25 mouse cellular contexts compared by ENCODE assay signal in the genomic region with DNA sequence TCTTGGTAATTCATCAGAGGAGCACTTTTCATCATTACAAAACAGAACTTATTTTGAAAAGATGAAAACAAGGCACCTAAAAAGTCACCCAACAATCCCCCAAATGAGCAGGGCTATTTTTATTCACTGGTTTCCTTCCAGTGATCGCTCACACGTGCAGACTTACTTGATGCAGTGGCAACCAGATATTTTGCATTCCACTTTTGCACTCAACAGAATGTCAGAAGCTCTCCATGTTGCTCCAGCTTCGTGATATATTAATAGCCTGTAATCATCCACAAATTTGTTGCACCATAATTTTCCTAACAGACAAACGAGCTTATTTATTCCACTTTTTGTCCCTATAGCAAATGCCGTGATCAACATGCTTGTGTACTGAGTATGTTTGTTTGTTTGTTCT. TPM values are rescaled to one million over a fixed set of nuclear protein-coding genes. Genes with fewer than 3 reads are reported as not detected.
"Had no signal": no experiment of that assay in that cellular context is flagged by ENCODE, and none has a peak within 500 bp of the region (broad histone marks: within the 10 kb centered on the region; RNA-seq: fewer than 3 reads in every experiment).

No protein-coding gene starts in this region.

- H3K9me3 ChIP-seq: limb, embryonic 10.5 days; limb, embryonic 13.5 days; liver, embryonic 12.5 days; liver, embryonic 15.5 days; lung, embryonic 15.5 days; midbrain, embryonic 10.5 days; midbrain, embryonic 13.5 days; neural tube, embryonic 13.5 days had no signal

- ATAC-seq: liver, embryonic 12.5 days; midbrain, embryonic 13.5 days; midbrain, embryonic 16.5 days had no signal

- H3K4me3 ChIP-seq: layer of hippocampus, adult 2 months; limb, embryonic 10.5 days; limb, embryonic 13.5 days; liver, embryonic 12.5 days; liver, embryonic 15.5 days; lung, embryonic 15.5 days; megakaryocyte, embryonic 14.5 days; midbrain, embryonic 10.5 days; midbrain, embryonic 13.5 days; myocyte; neural tube, embryonic 13.5 days had no signal

- H3K9ac ChIP-seq: limb, embryonic 13.5 days; liver, embryonic 12.5 days; liver, embryonic 15.5 days; lung, embryonic 15.5 days; midbrain, embryonic 13.5 days; neural tube, embryonic 13.5 days had no signal

- DNase-seq: kidney, postnatal 25 days; layer of hippocampus, adult 9-11 months; liver; lung, adult 18-20 months; lung, postnatal 10 days; lung, postnatal 36 days; retina, postnatal 1 day; right cerebral cortex, postnatal 25 days; spleen, adult 18-20 months; thymus, adult 2 months; thymus, postnatal 14 days; thymus, postnatal 4 days had no signal

- H3K4me1 ChIP-seq: limb, embryonic 13.5 days; liver, embryonic 12.5 days; liver, embryonic 15.5 days; lung, embryonic 15.5 days; midbrain, embryonic 10.5 days; midbrain, embryonic 13.5 days; neural tube, embryonic 13.5 days had no signal

- H3K36me3 ChIP-seq: limb, embryonic 10.5 days; limb, embryonic 13.5 days; liver, embryonic 12.5 days; liver, embryonic 15.5 days; lung, embryonic 15.5 days; midbrain, embryonic 10.5 days; midbrain, embryonic 13.5 days; neural tube, embryonic 13.5 days had no signal

- H3K27me3 ChIP-seq: liver, embryonic 15.5 days; lung, embryonic 15.5 days; midbrain, embryonic 13.5 days; neural tube, embryonic 13.5 days had no signal

- H3K4me2 ChIP-seq: limb, embryonic 13.5 days; liver, embryonic 12.5 days; liver, embryonic 15.5 days; lung, embryonic 15.5 days; midbrain, embryonic 13.5 days; neural tube, embryonic 13.5 days had no signal

- H3K27ac ChIP-seq: layer of hippocampus, adult 2 months; limb, embryonic 10.5 days; limb, embryonic 13.5 days; liver, embryonic 12.5 days; liver, embryonic 15.5 days; lung, embryonic 15.5 days; midbrain, embryonic 10.5 days; midbrain, embryonic 13.5 days; neural tube, embryonic 13.5 days; stomach, postnatal 0 days had no signal

RNA-seq across cellular contexts. Expression of gene Rnf130, which starts 8.6 kb away (rescaled TPM):
- polyA plus RNA-seq: myocyte had no signal
